Mouse (Mus musculus) CH12.LX (cell line): ENCODE measurements around the gene Rpp25. TPM values are rescaled to one million over a fixed set of nuclear protein-coding genes. Genes with fewer than 3 reads are reported as not detected.
A peak's percentile ranks its signal among the peaks of the same experiment; 100 is the strongest.

ENCODE experiments used
- DNase-seq: peaks from one replicate; pipeline ENCODE4 v3.0.0-alpha.2; 2013; ENCODE audit errors: extremely low read depth
- H3K27ac ChIP-seq: 2 replicates; pipeline ENCODE4 v1.5.1; 2012; ENCODE audit warnings: low read depth, mild to moderate bottlenecking, control low read depth, moderate library complexity; ENCODE audit not compliant: insufficient read depth
- H3K27me3 ChIP-seq: replicated peaks from 2 replicates; pipeline ENCODE3; 2012; ENCODE audit warnings: inconsistent platforms
- H3K36me3 ChIP-seq, 2 experiments: replicated peaks in 1 of 2; 2 replicates each; pipeline versions ENCODE3 to v1.6.1; 2012; ENCODE audit warnings: inconsistent platforms in 1 of 2, low read length in 1 of 2, mild to moderate bottlenecking in 1 of 2, mixed read lengths in 1 of 2, moderate library complexity in 1 of 2; ENCODE audit not compliant: control insufficient read depth in 1 of 2, insufficient read depth in 1 of 2
- H3K4me1 ChIP-seq, 2 experiments: 2 replicates each; pipeline ENCODE4 v1.6.1; 2012; ENCODE audit warnings: inconsistent platforms in 1 of 2, moderate library complexity in 1 of 2; ENCODE audit not compliant: insufficient read depth in 2 of 2, control insufficient read depth in 1 of 2
- H3K4me2 ChIP-seq: 2 replicates; pipeline ENCODE4 v1.6.1; 2012; ENCODE audit warnings: low read depth, mild to moderate bottlenecking, control low read depth; ENCODE audit not compliant: poor library complexity, insufficient read depth, severe bottlenecking
- H3K4me3 ChIP-seq, 3 experiments: fragments of 150-350 bp in 1 of 3; sonication (generic) in 1 of 3; replicated peaks in 1 of 3; 2 replicates each; pipeline versions ENCODE3 to v1.5.1; 2011 to 2012; ENCODE audit warnings: low read depth in 2 of 3, low read length in 2 of 3, mild to moderate bottlenecking in 2 of 3, moderate library complexity in 2 of 3, control low read depth in 1 of 3, improper control_type of control experiment in 1 of 3, inconsistent platforms in 1 of 3, mixed read lengths in 1 of 3; ENCODE audit not compliant: poor library complexity in 1 of 3
- H3K79me2 ChIP-seq: replicated peaks from 2 replicates; pipeline ENCODE4 v1.6.1; 2012; ENCODE audit warnings: mild to moderate bottlenecking, moderate library complexity; ENCODE audit not compliant: control insufficient read depth, poor library complexity, insufficient read depth, severe bottlenecking; ENCODE audit errors: extremely low read depth
- H3K9ac ChIP-seq: 2 replicates; pipeline ENCODE4 v1.6.1; 2012; ENCODE audit warnings: low read depth, mild to moderate bottlenecking, control low read depth, moderate library complexity; ENCODE audit not compliant: insufficient read depth
- H3K9me3 ChIP-seq: replicated peaks from 2 replicates; pipeline ENCODE3; 2012; ENCODE audit warnings: low read length, inconsistent platforms, mixed read lengths
- BHLHE40 ChIP-seq: IDR thresholded peaks from 2 replicates; pipeline ENCODE4 v1.6.1; 2011; ENCODE audit warnings: mild to moderate bottlenecking, low read depth, low read length, improper control_type of control experiment
- CHD1 ChIP-seq: IDR thresholded peaks from 2 replicates; pipeline ENCODE4 v1.6.1; 2012; ENCODE audit warnings: low read depth, low read length, improper control_type of control experiment, inconsistent platforms
- CHD2 ChIP-seq: IDR thresholded peaks from 2 replicates; pipeline ENCODE4 v1.6.1; 2011; ENCODE audit warnings: low read length, improper control_type of control experiment
- ELF1 ChIP-seq: IDR thresholded peaks from 2 replicates; pipeline ENCODE4 v1.6.1; 2014; ENCODE audit warnings: low read depth, mild to moderate bottlenecking, inconsistent platforms, low read length, improper control_type of control experiment
- EP300 ChIP-seq: IDR thresholded peaks from 2 replicates; pipeline ENCODE4 v1.6.1; 2011; ENCODE audit warnings: low read length, improper control_type of control experiment
- ETS1 ChIP-seq: conservative IDR thresholded peaks from 2 replicates; pipeline ENCODE4 v1.6.1; 2012; ENCODE audit warnings: low read depth, mild to moderate bottlenecking, inconsistent platforms, low read length, improper control_type of control experiment, moderate library complexity
- GABPA ChIP-seq: IDR thresholded peaks from 2 replicates; pipeline ENCODE4 v1.6.1; 2012; ENCODE audit warnings: low read depth, low read length, improper control_type of control experiment, inconsistent platforms; ENCODE audit not compliant: insufficient replicate concordance
- HCFC1 ChIP-seq: IDR thresholded peaks from 2 replicates; pipeline ENCODE4 v1.6.1; 2012; ENCODE audit warnings: low read depth, mild to moderate bottlenecking, inconsistent platforms, low read length, improper control_type of control experiment
- JUND ChIP-seq: conservative IDR thresholded peaks from 2 replicates; pipeline ENCODE4 v1.6.1; 2011; ENCODE audit warnings: low read depth, low read length, improper control_type of control experiment
- MAFK ChIP-seq: IDR thresholded peaks from 2 replicates; pipeline ENCODE4 v1.6.1; 2011; ENCODE audit warnings: low read length, improper control_type of control experiment; ENCODE audit not compliant: insufficient replicate concordance
- MAX ChIP-seq: IDR thresholded peaks from 2 replicates; pipeline ENCODE4 v1.6.1; 2011; ENCODE audit warnings: low read length, improper control_type of control experiment
- MEF2A ChIP-seq: IDR thresholded peaks from 2 replicates; pipeline ENCODE4 v1.6.1; 2014; ENCODE audit warnings: low read depth, mild to moderate bottlenecking, inconsistent platforms, low read length, improper control_type of control experiment, borderline replicate concordance
- MXI1 ChIP-seq: IDR thresholded peaks from 2 replicates; pipeline ENCODE4 v1.6.1; 2011; ENCODE audit warnings: mild to moderate bottlenecking, low read depth, low read length, improper control_type of control experiment
- POLR2A ChIP-seq: IDR thresholded peaks from 2 replicates; pipeline ENCODE4 v1.6.1; 2011; ENCODE audit warnings: low read depth, mild to moderate bottlenecking, improper control_type of control experiment, low read length
- POLR2AphosphoS2 ChIP-seq: IDR thresholded peaks from 2 replicates; pipeline ENCODE4 v1.6.1; 2011; ENCODE audit warnings: low read depth, low read length, improper control_type of control experiment
- RCOR1 ChIP-seq: conservative IDR thresholded peaks from 2 replicates; pipeline ENCODE4 v1.6.1; 2012; ENCODE audit warnings: low read depth, mild to moderate bottlenecking, inconsistent platforms, low read length, improper control_type of control experiment
- SIN3A ChIP-seq: IDR thresholded peaks from 2 replicates; pipeline ENCODE4 v1.6.1; 2012; ENCODE audit warnings: low read length, improper control_type of control experiment, inconsistent platforms
- USF1 ChIP-seq: IDR thresholded peaks from 2 replicates; pipeline ENCODE4 v1.6.1; 2014; ENCODE audit warnings: low read depth, mild to moderate bottlenecking, inconsistent platforms, low read length, improper control_type of control experiment
- USF2 ChIP-seq: conservative IDR thresholded peaks from 2 replicates; pipeline ENCODE4 v1.6.1; 2011; ENCODE audit warnings: low read depth, low read length, improper control_type of control experiment
- ZC3H11A ChIP-seq: IDR thresholded peaks from 2 replicates; pipeline ENCODE4 v1.6.1; 2012; ENCODE audit warnings: low read depth, mild to moderate bottlenecking, inconsistent platforms, low read length, improper control_type of control experiment
- ZMIZ1 ChIP-seq: IDR thresholded peaks from 2 replicates; pipeline ENCODE4 v1.6.1; 2012; ENCODE audit warnings: low read depth, mild to moderate bottlenecking, inconsistent platforms, low read length, improper control_type of control experiment
- ZNF384 ChIP-seq: IDR thresholded peaks from 2 replicates; pipeline ENCODE4 v1.6.1; 2012; ENCODE audit warnings: low read depth, low read length, improper control_type of control experiment, inconsistent platforms
- dilution Hi-C: fragments of 300-500 bp; cut with MboI; formaldehyde crosslinking; loops from 2 replicates; pipeline ENCODE4 v1.14.3; 2020; ENCODE audit warnings: low sequenced_read_pairs; ENCODE audit not compliant: extremely low pct_unique_long_range_greater_than_20kb, extremely low pct_ligation_motif_present
- in situ Hi-C: fragments of 300-500 bp; cut with MboI; formaldehyde crosslinking; loops from 3 replicates; pipeline ENCODE4 v1.14.3; 2019; ENCODE audit warnings: low sequenced_read_pairs, low pct_ligation_motif_present, low pct_unique_long_range_greater_than_20kb, mixed read lengths
- polyA plus RNA-seq: library from polyadenylated mRNA; unstranded; fragments of >175 nt; gene quantifications from 2 replicates; pipeline ENCODE4 v1.2.1, GENCODE M21; 2012; ENCODE audit warnings: low read depth; ENCODE audit not compliant: insufficient read length
- total RNA-seq, 2 experiments: library from RNA; depleted of rRNA; stranded (reverse); fragments of 300-350 nt in 1 of 2; fragments of >200 nt in 1 of 2; gene quantifications; 2 replicates each; pipeline ENCODE4 v1.2.3; 2012 to 2014

Rpp25 gene
- total and polyA plus RNA-seq, 3 experiments: 0.21 TPM; not detected in 2

DNA sequence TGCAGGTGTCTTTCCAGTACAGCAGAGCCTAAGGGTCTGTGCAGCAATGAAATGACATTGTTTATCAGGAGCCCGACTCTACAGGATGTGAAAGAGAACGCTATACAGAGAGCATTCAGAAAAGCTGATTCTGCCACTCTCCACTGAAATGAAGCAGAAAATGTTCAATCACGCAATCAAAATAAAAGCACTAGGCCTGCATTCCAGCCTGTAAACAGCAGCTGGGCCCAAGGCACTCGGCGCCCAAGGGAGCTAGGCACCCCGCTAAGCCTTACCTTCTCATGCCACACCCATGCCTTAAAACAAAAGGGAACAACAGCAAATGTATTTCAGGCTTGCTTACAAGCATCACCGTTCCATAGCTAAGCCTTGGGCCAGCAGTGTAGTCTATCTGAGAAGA, 5.3 kb upstream of the Rpp25 start:
- peaks cover 2% of the 10 kb centered on the region for H3K27me3 ChIP-seq
- DNase-seq: no peak
- dilution Hi-C loops (no loop called here), in situ Hi-C loops (no loop called here)
- H3K36me3 ChIP-seq: no peaks in the 10 kb centered on the region
- no peaks in the 10 kb centered on the region for H3K9me3 ChIP-seq
- TF ChIP-seq CHD1 (no peak), ETS1 (no peak), MAX (no peak), ZMIZ1 (no peak), SIN3A (no peak), GABPA (no peak), CHD2 (no peak), RCOR1 (no peak), EP300 (no peak), MXI1 (no peak), ZNF384 (no peak), ELF1 (no peak), POLR2AphosphoS2 (no peak), HCFC1 (no peak), MEF2A (no peak), POLR2A (no peak), JUND (no peak), USF2 (no peak), ZC3H11A (no peak), MAFK (no peak)
- H3K4me1 ChIP-seq: peaks cover 0 to 3% of the 10 kb centered on the region in 2 experiments; a peak in 1 of 4 replicates
- H3K27ac ChIP-seq: no peak overlapping the region
- no peak overlapping the region for H3K9ac ChIP-seq
- H3K4me3 ChIP-seq: no peak overlapping the region
- no peaks in the 10 kb centered on the region for H3K79me2 ChIP-seq
- H3K4me2 ChIP-seq: no peak overlapping the region

- Histone ChIP-seq H3K27me3 (peaks cover 2% of the 10 kb centered on the region), H3K4me2 (0 out of 2 replicates have a peak overlapping the region, but pooled peaks have one; percentile 25), H3K36me3 (peaks cover 0 to 8% of the 10 kb centered on the region in 2 experiments), H3K4me3 (no peak overlapping the region), H3K79me2 (no peaks in the 10 kb centered on the region), H3K9me3 (peaks cover 4% of the 10 kb centered on the region), H3K27ac (no peak overlapping the region), H3K9ac (no peak overlapping the region), H3K4me1 (peaks cover 0 to 3% of the 10 kb centered on the region in 2 experiments; a peak in 1 of 4 replicates)
- in situ Hi-C loops (loop anchor here (10.0 kb wide), 1 partner anchor 57 kb away; the partner anchor contains the start of gene Ppcdc), dilution Hi-C loops (no loop called here)
- no peak for DNase-seq
- TF ChIP-seq USF1: no peak
- no peak for TF ChIP-seq BHLHE40
- TF ChIP-seq, all 38 proteins: peak for 0
Observed at GRCm38 (mm10) chr9:57501452-57501851, 2.4 kb upstream of the Rpp25 start.
